Mouse (Mus musculus): ENCODE data around the gene Tectb. TPM values are rescaled to one million over a fixed set of nuclear protein-coding genes. Genes with fewer than 3 reads are reported as not detected.

The Tectb gene
- total and polyA plus RNA-seq, 3 experiments: not detected

GRCm38 (mm10) chr19:55222268-55222667 is 41.7 kb downstream of the Tectb start:
- H3K79me2 ChIP-seq (ENCODE audit: control insufficient read depth, insufficient read depth, low read length, poor library complexity): no peaks in the 10 kb centered on the region; the same call in 1 of the 2 replicates
- H3K9me3 ChIP-seq (replicated peaks; ENCODE audit: insufficient read depth, low read length): no peaks in the 10 kb centered on the region
- no peaks in the 10 kb centered on the region for H3K27me3 ChIP-seq (ENCODE audit: control insufficient read depth in 1 of 2, insufficient read depth in 2 of 2, low read length in 2 of 2)
- H3K27ac ChIP-seq (ENCODE audit: control insufficient read depth, low read depth, low read length): no peak overlapping the region
- TF ChIP-seq GATA1 (IDR thresholded peaks at IDR 0.05; ENCODE audit: low read depth, low read length) (no peak), ZKSCAN1 (IDR thresholded peaks at IDR 0.05; ENCODE audit: low read depth, low read length) (peak; percentile 86)
- no peak overlapping the region for H3K9ac ChIP-seq (ENCODE audit: control insufficient read depth, low read depth, low read length, poor library complexity, severe bottlenecking)
- H3K4me3 ChIP-seq (ENCODE audit: control insufficient read depth in 1 of 2, insufficient read depth in 1 of 2, low read depth in 2 of 2, low read length in 2 of 2): no peak overlapping the region
- H3K36me3 ChIP-seq (ENCODE audit: control insufficient read depth in 1 of 2, insufficient read depth in 2 of 2, low read length in 2 of 2): peaks cover 0 to 7% of the 10 kb centered on the region in 2 experiments; a peak in 2 of 4 replicates
- no peak for DNase-seq (ENCODE audit: low read depth, low spot score)
- peaks cover 3 to 13% of the 10 kb centered on the region in 2 experiments; a peak in 3 of 4 replicates for H3K4me1 ChIP-seq (ENCODE audit: control insufficient read depth in 1 of 2, insufficient read depth in 2 of 2, low read length in 2 of 2)

GRCm38 (mm10) chr19:55226621-55227020 is 46.1 kb downstream of the Tectb start:
- Histone ChIP-seq H3K27me3 (ENCODE audit: control insufficient read depth in 1 of 2, insufficient read depth in 2 of 2, low read length in 2 of 2) (no peaks in the 10 kb centered on the region), H3K4me3 (ENCODE audit: control insufficient read depth in 1 of 2, insufficient read depth in 1 of 2, low read depth in 2 of 2, low read length in 2 of 2) (no peak overlapping the region), H3K36me3 (ENCODE audit: control insufficient read depth in 1 of 2, insufficient read depth in 2 of 2, low read length in 2 of 2) (no peaks in the 10 kb centered on the region), H3K9me3 (replicated peaks; ENCODE audit: insufficient read depth, low read length) (no peaks in the 10 kb centered on the region), H3K4me1 (ENCODE audit: control insufficient read depth in 1 of 2, insufficient read depth in 2 of 2, low read length in 2 of 2) (no peaks in the 10 kb centered on the region), H3K27ac (ENCODE audit: control insufficient read depth, low read depth, low read length) (no peak overlapping the region), H3K9ac (ENCODE audit: control insufficient read depth, low read depth, low read length, poor library complexity, severe bottlenecking) (no peak overlapping the region), H3K79me2 (ENCODE audit: control insufficient read depth, insufficient read depth, low read length, poor library complexity) (no peaks in the 10 kb centered on the region)
- no peak for TF ChIP-seq MYC (IDR thresholded peaks at IDR 0.05; ENCODE audit: low read depth, low read length)
- DNase-seq (ENCODE audit: low read depth, low spot score): no peak

DNA sequence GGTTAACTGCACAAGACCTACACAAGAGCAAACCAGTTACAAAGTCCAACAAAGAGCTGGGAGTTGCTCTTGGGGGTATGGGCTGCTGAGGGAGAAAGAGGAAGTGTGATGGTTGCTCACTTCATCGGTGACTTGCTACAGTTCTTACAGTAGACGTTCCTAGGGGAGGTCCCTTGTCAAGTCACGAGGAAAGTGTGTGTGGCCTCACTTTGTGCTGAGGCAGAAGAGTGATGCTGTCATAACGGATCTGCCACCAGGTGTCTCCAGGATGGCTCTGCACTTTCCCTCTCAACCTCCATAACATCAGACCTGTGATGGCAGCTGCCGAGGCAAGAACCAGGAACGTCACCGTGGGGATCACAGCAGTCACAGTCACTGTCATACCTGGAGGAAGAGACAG is 46.6 kb downstream of the Tectb start:
- no peaks in the 10 kb centered on the region for H3K36me3 ChIP-seq (ENCODE audit: control insufficient read depth in 1 of 2, insufficient read depth in 2 of 2, low read length in 2 of 2)
- no peak overlapping the region for H3K27ac ChIP-seq (ENCODE audit: control insufficient read depth, low read depth, low read length)
- H3K4me3 ChIP-seq (ENCODE audit: control insufficient read depth in 1 of 2, insufficient read depth in 1 of 2, low read depth in 2 of 2, low read length in 2 of 2): no peak overlapping the region
- no peaks in the 10 kb centered on the region for H3K27me3 ChIP-seq (ENCODE audit: control insufficient read depth in 1 of 2, insufficient read depth in 2 of 2, low read length in 2 of 2)
- TF ChIP-seq TBP (IDR thresholded peaks at IDR 0.05; ENCODE audit: low read depth, low read length) (no peak), E2F4 (IDR thresholded peaks at IDR 0.05; ENCODE audit: borderline replicate concordance, low read depth, low read length) (no peak), SIN3A (IDR thresholded peaks at IDR 0.05; ENCODE audit: low read length) (no peak), USF1 (IDR thresholded peaks at IDR 0.05; ENCODE audit: low read depth, low read length) (no peak), MXI1 (IDR thresholded peaks at IDR 0.05; ENCODE audit: low read depth, low read length) (no peak), SMC3 (IDR thresholded peaks at IDR 0.05; ENCODE audit: low read depth, low read length) (peak; percentile 26), CTCF (IDR thresholded peaks at IDR 0.05 in 2 of 3, conservative IDR thresholded peaks at IDR 0.05 in 1 of 3; ENCODE audit: control insufficient read depth in 1 of 3, insufficient read depth in 1 of 3, low read depth in 2 of 3, low read length in 3 of 3, poor library complexity in 1 of 3, severe bottlenecking in 1 of 3) (0 out of 6 replicates have a peak, but pooled peaks of 1 of the 3 experiments have one; percentile 7)
- no peaks in the 10 kb centered on the region for H3K4me1 ChIP-seq (ENCODE audit: control insufficient read depth in 1 of 2, insufficient read depth in 2 of 2, low read length in 2 of 2)
- no peak overlapping the region for H3K9ac ChIP-seq (ENCODE audit: control insufficient read depth, low read depth, low read length, poor library complexity, severe bottlenecking)
- peak; percentile 60 for DNase-seq (ENCODE audit: low read depth, low spot score)
- H3K9me3 ChIP-seq (replicated peaks; ENCODE audit: insufficient read depth, low read length): no peaks in the 10 kb centered on the region
- H3K79me2 ChIP-seq (ENCODE audit: control insufficient read depth, insufficient read depth, low read length, poor library complexity): no peaks in the 10 kb centered on the region

DNA sequence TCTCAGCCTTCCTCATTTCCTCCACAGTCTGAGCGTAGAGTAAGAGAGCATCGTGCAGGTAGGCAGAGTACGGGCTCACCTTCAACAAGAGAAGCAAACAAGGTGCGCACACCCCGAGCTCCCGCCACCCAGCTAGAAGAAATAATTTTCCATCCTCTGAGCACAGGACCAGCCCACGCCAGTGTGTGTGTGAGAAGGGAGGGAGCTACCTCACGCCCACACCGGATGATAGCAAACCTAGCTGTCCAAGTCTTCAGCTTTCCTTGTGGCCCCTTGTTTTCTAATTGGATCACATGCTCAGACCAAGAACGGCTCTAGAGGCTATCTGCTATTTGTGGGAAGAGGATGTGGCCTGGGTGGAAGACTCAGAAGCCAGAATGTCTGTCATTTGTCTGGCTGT is 50.5 kb downstream of the Tectb start:
- Histone ChIP-seq H3K9me3 (replicated peaks; ENCODE audit: insufficient read depth, low read length) (no peaks in the 10 kb centered on the region), H3K79me2 (ENCODE audit: control insufficient read depth, insufficient read depth, low read length, poor library complexity) (no peaks in the 10 kb centered on the region), H3K36me3 (ENCODE audit: control insufficient read depth in 1 of 2, insufficient read depth in 2 of 2, low read length in 2 of 2) (no peaks in the 10 kb centered on the region), H3K27ac (ENCODE audit: control insufficient read depth, low read depth, low read length) (no peak overlapping the region), H3K27me3 (ENCODE audit: control insufficient read depth in 1 of 2, insufficient read depth in 2 of 2, low read length in 2 of 2) (no peaks in the 10 kb centered on the region), H3K4me3 (ENCODE audit: control insufficient read depth in 1 of 2, insufficient read depth in 1 of 2, low read depth in 2 of 2, low read length in 2 of 2) (no peak overlapping the region), H3K9ac (ENCODE audit: control insufficient read depth, low read depth, low read length, poor library complexity, severe bottlenecking) (no peak overlapping the region), H3K4me1 (ENCODE audit: control insufficient read depth in 1 of 2, insufficient read depth in 2 of 2, low read length in 2 of 2) (no peaks in the 10 kb centered on the region)
- TF ChIP-seq MEF2A (IDR thresholded peaks at IDR 0.05; ENCODE audit: extremely low read depth, insufficient replicate concordance, low read depth, low read length, poor library complexity, severe bottlenecking) (no peak), POLR2AphosphoS5 (IDR thresholded peaks at IDR 0.05; ENCODE audit: borderline replicate concordance, low read depth, low read length) (no peak), HCFC1 (IDR thresholded peaks at IDR 0.05; ENCODE audit: low read depth, low read length) (no peak)
- DNase-seq (ENCODE audit: low read depth, low spot score): no peak

Measured in MEL (cell line).